Mouse (Mus musculus) cerebellum, adult 2 months (tissue): ENCODE data around the gene Samd11.

Experiments
- CTCF ChIP-seq: fragments of 200-500 bp; IDR thresholded peaks from 2 replicates; pipeline ENCODE4 v1.5.1; 2011; ENCODE audit warnings: low read depth, mild to moderate bottlenecking, control low read depth, low read length, moderate library complexity, borderline replicate concordance; ENCODE audit not compliant: insufficient read depth
- POLR2A ChIP-seq: fragments of 200-500 bp; IDR thresholded peaks from 2 replicates; pipeline ENCODE4 v1.6.1; 2011; ENCODE audit warnings: low read length, control low read depth, borderline replicate concordance; ENCODE audit not compliant: insufficient read depth

- TF ChIP-seq CTCF = no peak
- TF ChIP-seq POLR2A = no peak
Measured at GRCm38 (mm10) chr4:156234021-156234501, 21.4 kb downstream of the Samd11 start.
